Mouse (Mus musculus) layer of hippocampus, adult 18-20 months (tissue): Measurements from ENCODE around the gene Ncbp3. TPM values are rescaled to one million over a fixed set of nuclear protein-coding genes. Genes with fewer than 3 reads are reported as not detected.
A peak's percentile ranks its signal among the peaks of the same experiment; 100 is the strongest.

ENCODE experiments used
- DNase-seq, 2 experiments: peaks; one replicate each; pipeline ENCODE4 v3.0.0; 2022; ENCODE audit warnings: low spot score in 2 of 2
- total RNA-seq, 2 experiments: library from RNA; stranded (reverse); gene quantifications; 2 replicates each; pipeline ENCODE4 v1.2.3; 2021

The Ncbp3 gene
- total RNA-seq, 2 experiments from 2014 or later = 9.3 to 10.4 TPM

- DNase-seq = peak; percentile 45 to 69
Observed at GRCm38 (mm10) chr11:73084804-73085231, 37.2 kb downstream of the Ncbp3 start.

DNA sequence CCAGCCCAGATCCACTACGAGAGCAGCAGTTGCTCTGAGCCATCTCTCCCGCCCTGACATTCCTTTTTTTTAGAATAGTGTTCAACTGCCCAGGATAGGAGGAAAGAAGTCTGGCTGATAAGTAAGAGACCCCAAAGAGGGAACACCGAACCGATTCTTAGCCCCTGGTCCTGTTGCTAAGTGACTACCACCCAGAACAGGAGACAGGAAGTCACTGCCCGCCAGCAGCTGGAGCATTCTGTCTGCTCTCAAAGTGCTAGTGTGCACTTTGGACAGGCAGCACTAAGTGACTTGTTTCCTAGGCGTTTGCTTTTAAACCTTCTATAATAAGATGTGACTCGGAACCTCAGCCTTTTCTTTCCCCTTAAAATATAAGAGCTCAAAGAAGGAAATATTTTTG, 37.8 kb downstream of the Ncbp3 start:
- no peak for DNase-seq

DNA sequence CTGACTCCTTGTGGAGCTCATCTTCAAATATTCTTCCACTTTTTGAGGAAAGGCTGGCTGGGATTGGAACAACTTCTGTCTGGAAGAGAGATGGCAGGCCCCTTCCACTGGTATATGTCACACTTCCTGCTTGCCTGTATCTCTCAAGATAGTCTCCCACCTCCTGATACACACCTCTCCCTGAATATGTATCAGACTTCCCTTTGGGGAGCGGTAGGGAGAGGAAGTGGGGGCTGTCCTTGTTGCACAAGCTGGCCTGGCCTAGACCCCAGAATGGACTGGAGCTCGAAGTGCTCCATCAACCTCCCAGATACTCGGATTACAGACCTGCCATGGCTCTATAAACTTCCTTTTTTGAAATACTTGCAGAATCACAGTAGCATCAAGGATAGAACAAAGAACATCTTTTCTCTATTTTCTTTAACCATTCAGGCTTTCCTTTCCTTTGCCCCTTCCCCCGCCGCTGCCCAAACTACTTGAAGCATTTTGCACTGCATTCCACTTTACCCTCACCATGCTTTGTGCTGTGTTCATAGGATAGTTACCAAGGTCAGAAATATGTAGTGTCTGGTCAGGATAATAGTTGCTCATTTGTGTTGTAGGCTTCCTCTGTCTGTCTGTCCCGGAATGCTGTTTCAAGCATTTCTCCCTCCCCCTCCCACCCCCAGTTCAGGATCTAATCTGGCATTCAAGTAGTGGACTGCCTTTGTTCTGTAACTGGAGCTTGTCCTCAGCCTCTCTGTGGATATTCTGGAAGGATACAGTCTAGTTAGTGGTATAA, 40.3 kb downstream of the Ncbp3 start:
- DNase-seq = no peak

- DNase-seq = no peak
Observed at GRCm38 (mm10) chr11:73090283-73090682, 42.7 kb downstream of the Ncbp3 start, which contains the start of gene Itgae. Gene Itgae, plus strand, starts transcription at chr11:73090583.

DNA sequence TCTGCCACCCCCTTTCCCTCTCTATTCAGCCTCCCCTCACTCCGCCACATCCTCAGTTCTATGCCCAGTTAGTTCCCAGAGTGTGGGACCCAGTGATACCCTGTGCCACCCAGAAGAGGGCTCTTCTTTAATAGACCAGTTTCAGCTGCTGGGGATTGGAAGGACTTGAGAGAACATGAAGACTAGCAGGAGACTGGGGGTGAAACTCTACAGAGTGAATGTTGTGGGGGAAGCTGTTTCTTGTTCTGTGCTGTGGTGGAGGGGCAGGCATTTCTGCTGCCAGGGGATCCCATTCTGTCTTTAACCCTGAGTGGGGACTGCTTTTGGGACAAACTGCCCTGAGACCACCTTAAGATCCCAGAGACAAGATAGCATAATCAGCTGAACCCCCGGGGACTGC, 43.2 kb downstream of the Ncbp3 start:
- no peak for DNase-seq

DNA sequence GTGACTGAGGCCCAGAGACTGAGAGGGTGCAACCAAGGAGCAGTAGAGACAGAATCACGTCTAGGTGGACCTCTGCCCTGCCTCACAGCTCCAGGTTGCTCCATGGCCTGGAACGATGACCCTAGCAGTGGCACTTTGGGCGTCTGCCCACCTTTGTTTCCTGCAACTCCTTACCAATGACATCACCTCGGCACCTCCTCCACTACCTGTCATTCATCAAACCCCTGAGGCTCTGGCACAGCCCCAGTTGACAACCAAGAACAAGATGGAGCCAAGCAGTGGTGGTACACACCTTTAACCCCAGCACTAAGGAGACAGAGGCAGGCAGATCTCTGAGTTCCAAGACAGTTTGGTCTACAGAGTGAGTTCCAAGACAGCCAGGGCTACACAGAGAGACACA, 44.5 kb downstream of the Ncbp3 start:
- no peak for DNase-seq

GRCm38 (mm10) chr11:73092877-73093276, 45.3 kb downstream of the Ncbp3 start:
- DNase-seq = no peak

DNA sequence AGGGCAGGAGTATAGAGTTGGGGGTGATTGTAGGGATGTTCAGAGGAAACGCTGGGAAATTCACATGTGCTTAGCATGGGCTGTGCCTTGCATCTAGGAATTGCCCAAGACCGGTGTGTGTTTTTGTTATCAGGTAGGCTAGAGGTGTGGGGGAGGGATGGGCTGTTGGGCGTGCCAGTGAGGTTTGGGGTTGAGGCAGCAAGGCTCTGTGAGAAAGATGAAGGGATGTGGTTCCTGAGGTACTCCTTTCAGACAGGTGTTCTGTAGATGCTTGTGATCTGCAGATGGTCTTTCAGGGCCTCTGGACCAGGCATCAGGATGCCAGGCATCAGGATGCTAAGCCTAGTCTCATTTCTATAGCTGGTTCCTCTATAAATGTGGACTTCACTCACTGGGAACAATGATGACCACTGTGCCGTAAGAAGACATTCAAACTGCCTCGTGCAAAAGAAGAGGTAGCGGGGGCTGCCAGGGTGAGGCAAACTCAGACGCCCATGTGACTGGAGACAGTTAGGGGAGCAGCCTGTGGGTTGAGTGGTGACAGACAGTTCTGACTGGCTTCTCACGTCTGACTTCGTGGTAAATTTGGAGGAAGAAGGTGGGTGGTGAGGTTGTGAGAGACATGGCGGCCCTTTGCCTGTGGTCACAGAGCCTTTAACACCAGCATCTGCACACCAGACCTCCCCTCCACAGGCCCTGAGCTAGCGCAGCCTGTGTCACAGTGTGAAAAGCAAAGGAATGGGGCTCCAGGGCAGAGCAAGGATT, 46.8 kb downstream of the Ncbp3 start:
- DNase-seq = no peak

- no peak for DNase-seq
Observed at GRCm38 (mm10) chr11:73098860-73099259, 51.3 kb downstream of the Ncbp3 start.

DNA sequence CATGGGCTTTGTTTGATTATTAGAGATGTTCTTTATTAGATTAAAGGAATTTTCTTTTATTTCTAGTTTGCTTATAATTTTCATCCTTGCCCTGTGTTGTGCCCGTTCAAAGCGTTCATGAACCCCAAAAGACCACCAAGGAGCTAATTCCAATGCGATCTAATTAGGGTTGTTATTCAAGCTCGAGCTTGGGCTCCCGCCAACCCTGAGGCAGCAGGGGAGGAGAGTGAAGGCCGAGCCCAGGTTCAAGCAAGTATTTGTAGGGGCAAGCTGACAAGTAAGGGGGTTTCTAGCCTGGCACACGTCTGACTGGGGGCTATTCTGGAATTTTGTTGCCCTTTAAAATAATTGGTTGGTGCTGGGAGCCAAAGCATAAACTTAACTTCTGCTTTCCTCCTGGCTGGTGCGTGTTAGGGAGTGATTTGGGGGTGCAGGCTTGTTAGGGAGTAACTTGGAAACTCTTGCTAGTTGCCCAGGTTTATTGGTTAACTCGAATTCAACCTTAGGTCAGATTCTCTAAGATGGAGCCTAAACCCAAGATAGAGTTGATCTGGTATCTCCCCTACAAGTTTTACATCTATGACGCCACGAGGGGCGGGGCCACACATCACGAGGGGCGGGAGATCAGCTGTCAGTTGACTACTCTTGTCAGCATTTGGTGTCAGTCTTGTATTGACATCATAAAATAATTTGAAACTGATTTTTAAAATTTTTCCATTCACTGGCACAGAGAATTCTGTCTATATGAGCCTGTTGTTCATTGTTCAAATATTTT, 52.6 kb downstream of the Ncbp3 start:
- DNase-seq = no peak

GRCm38 (mm10) chr11:73101308-73101707, 53.7 kb downstream of the Ncbp3 start:
- DNase-seq = no peak

DNA sequence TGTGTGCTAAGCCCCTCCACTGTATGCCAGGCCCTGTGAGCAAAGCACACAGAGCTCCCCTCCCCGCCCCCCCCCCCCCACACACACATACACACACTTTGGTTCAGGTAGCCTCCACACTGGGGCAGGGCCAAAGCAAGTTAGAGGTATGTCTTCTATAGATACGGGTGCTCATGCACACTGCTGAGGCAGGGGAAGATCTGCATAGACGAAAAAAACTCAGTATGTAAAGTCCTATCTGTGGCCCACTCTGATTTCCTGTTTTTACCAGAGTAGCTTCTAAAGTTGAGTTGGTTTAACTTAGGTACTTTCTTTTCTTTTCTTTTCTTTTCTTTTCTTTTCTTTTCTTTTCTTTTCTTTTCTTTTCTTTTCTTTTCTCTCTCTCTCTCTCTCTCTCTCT, 57.7 kb downstream of the Ncbp3 start:
- no peak for DNase-seq

GRCm38 (mm10) chr11:73107358-73107757, 59.8 kb downstream of the Ncbp3 start:
- DNase-seq = peak in 1 of 2 experiments; percentile 63

DNA sequence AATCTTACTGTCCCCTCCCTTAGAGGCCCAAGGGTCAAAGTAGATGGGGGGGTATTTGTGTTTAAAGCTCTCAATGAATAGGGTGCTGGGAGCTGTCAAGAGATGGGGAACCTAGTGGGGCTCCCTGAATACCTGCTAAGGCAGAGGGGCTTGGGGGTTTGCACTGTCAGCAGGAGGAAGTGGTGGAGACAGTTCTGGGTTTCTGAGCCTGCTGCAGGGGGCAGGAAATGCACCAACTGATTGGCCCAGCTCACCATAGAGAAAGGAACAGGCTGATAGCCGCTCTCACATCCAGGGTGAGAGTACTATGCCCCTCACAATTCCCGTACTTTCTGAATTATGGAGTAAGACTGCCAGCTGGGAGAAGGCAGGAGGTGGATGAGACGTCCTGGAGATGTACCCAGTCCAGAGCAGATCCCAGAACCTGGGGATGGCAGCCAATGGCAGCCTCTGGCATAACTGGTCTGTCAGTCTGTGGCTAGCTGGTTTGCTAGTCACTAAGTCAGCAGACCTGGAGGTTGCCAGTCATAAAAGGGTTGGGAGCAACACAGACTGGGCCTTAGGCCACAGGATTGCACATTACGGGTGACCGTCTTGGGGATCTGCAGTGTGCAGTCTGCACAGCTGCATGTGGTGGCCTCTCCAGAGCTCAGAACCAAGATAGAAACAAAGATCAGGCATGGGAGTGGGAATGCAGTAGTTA, 60.8 kb downstream of the Ncbp3 start:
- DNase-seq = no peak

DNA sequence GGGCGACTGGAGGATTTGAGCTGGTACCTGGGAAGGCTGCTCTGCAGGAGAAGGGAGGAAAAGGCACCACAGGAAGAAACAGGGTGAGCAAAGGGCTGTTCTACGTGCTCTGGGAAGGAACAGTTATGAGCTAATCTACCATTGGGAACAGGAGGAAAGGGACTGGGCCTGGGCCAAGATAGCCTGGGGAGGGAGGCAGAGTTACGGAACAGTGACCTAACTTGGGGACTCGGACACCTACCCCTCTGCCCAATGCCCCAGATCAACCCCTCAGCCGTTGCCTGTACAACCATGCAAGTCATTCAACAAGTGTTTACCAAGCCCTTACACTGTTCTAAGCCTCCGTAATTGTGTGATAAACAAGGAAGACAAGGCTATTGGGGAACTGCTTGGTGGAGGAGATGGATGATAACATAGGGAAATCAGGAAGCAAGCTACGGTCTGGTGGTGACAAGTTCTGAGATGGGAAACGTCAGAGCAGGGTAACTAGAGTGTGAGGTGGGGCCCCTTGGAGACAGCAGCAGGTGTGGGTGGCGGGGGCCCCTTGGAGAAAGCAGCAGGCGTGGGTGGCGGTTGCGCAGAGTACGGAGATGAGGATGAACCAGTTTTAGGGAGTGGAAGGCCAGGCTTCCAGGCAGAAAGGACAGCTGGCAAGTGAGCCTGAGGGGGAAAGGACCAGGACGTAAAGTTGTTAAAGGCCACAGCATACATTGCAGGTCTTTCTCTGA, 61.5 kb downstream of the Ncbp3 start:
- DNase-seq = no peak

- no peak for DNase-seq
Observed at GRCm38 (mm10) chr11:73109941-73110340, 62.4 kb downstream of the Ncbp3 start.

GRCm38 (mm10) chr11:73111414-73111813, 63.8 kb downstream of the Ncbp3 start:
- DNase-seq = no peak

DNA sequence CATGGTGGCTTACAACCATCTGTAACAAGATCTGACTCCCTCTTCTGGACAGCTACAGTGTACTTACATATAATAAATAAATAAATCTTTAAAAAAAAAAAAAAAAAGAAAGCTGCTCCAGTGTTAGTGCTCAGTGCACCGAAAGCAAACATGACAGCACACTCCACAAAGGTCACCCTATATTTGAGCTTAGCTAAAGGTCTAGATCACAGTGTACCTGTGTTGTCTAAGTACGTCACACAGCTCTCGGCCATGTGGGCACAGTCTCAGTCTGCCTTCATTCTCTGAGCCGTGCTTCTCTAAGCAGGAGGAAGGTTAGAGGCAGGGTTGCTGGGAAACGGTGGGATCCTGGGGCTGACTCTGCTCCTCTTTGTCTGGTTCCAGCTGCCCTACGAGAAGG, 78.9 kb downstream of the Ncbp3 start:
- no peak for DNase-seq

- peak in 1 of 2 experiments; percentile 27 for DNase-seq
Observed at GRCm38 (mm10) chr11:73131020-73131419, 83.4 kb downstream of the Ncbp3 start.

DNA sequence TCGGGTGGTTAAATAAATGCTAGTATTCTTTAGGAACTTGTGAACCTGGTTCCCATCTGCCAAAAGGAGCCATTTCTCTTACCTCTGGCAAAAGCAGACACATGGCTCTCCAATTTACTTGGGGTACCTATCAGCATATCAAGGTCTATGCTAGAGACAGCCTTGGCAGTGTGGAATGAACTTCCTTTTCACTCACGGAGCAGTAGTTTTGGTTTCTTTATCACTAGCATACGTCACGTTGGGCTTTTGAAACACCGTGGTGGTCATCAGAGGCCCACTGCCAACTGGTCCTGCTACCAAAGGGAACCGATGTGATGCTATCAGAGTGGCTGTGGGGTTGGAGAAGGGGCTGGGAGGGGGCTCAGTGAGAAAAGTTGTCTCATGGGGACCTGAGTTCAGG, 85.4 kb downstream of the Ncbp3 start:
- no peak for DNase-seq
